Mouse (Mus musculus) spleen, adult 2 months (tissue): ENCODE results near the gene Nek8. TPM values are rescaled to one million over a fixed set of nuclear protein-coding genes. Genes with fewer than 3 reads are reported as not detected.
"Not testable (repeated sequence)": the region's sequence is repeated elsewhere in the genome, so short reads cannot be mapped to it uniquely, and the experiment has no call there.

Experiments used
- DNase-seq, 2 experiments: peaks; one replicate each; pipeline versions ENCODE4 v3.0.0 to v3.0.0-alpha.2; 2012 to 2021; ENCODE audit warnings: low spot score in 2 of 2, low read depth in 1 of 2
- H3K27ac ChIP-seq: fragments of 200-500 bp; 2 replicates; pipeline ENCODE4 v1.5.1; 2012; ENCODE audit warnings: low read length, inconsistent platforms; ENCODE audit not compliant: insufficient read depth
- H3K27me3 ChIP-seq: fragments of 200-500 bp; 2 replicates; pipeline ENCODE4 v1.6.1; 2012; ENCODE audit warnings: mild to moderate bottlenecking, moderate library complexity, low read length, inconsistent platforms; ENCODE audit not compliant: control insufficient read depth, insufficient read depth
- H3K36me3 ChIP-seq: fragments of 200-500 bp; 2 replicates; pipeline ENCODE4 v1.6.1; 2012; ENCODE audit warnings: mild to moderate bottlenecking, low read length, inconsistent platforms; ENCODE audit not compliant: control insufficient read depth, insufficient read depth
- H3K4me1 ChIP-seq: fragments of 200-500 bp; 2 replicates; pipeline ENCODE4 v1.6.1; 2011; ENCODE audit warnings: inconsistent platforms; ENCODE audit not compliant: control insufficient read depth, insufficient read depth, insufficient read length
- H3K4me3 ChIP-seq: fragments of 200-500 bp; 2 replicates; pipeline ENCODE4 v1.5.1; 2011; ENCODE audit warnings: mild to moderate bottlenecking, inconsistent platforms; ENCODE audit not compliant: insufficient read depth, insufficient read length; ENCODE audit errors: extremely low read depth
- CTCF ChIP-seq: fragments of 200-500 bp; IDR thresholded peaks from 2 replicates; pipeline ENCODE4 v1.5.1; 2011; ENCODE audit warnings: mild to moderate bottlenecking, inconsistent platforms; ENCODE audit not compliant: insufficient read depth, insufficient read length, insufficient replicate concordance; ENCODE audit errors: extremely low read depth
- POLR2A ChIP-seq: fragments of 200-500 bp; IDR thresholded peaks from 2 replicates; pipeline ENCODE4 v1.6.1; 2011; ENCODE audit warnings: low read depth, low read length, inconsistent platforms
- WGBS: fragments of 180-500 bp; shearing (Covaris S2); methylation state at CpG from one replicate; pipeline ENCODE4 v1.1.7; 2018; 5-methylcytosine and 5-hydroxymethylcytosine counted together
- polyA plus RNA-seq: library from polyadenylated mRNA; depleted of rRNA; stranded (reverse); fragments of >200 nt; gene quantifications from 2 replicates; pipeline ENCODE4 v1.2.3, GENCODE M21; 2012

Nek8 gene
- polyA plus RNA-seq, 1 experiment = 17.6 TPM

GRCm38 (mm10) chr11:78146707-78147543, 29.6 kb downstream of the Nek8 start:
- no peaks in the 10 kb centered on the region for H3K4me1 ChIP-seq
- H3K27me3 ChIP-seq = no peaks in the 10 kb centered on the region
- no peak overlapping the region for H3K4me3 ChIP-seq
- 89% methylated on average over 6 of the region's 6 CpGs for WGBS
- no peak for TF ChIP-seq POLR2A
- TF ChIP-seq CTCF = no peak
- H3K36me3 ChIP-seq = peaks cover 8% of the 10 kb centered on the region
- H3K27ac ChIP-seq = no peak overlapping the region
- DNase-seq = no peak

- 91% methylated on average over 5 of the region's 5 CpGs for WGBS
- Histone ChIP-seq H3K27ac (no peak overlapping the region), H3K36me3 (peaks cover 8% of the 10 kb centered on the region), H3K27me3 (no peaks in the 10 kb centered on the region), H3K4me3 (no peak overlapping the region), H3K4me1 (no peaks in the 10 kb centered on the region)
- TF ChIP-seq POLR2A = no peak
- TF ChIP-seq CTCF = no peak
- DNase-seq = no peak
Observed at GRCm38 (mm10) chr11:78146168-78146567, 30.3 kb downstream of the Nek8 start.

- H3K4me3 ChIP-seq = no peak overlapping the region
- no peaks in the 10 kb centered on the region for H3K4me1 ChIP-seq
- TF ChIP-seq CTCF = no peak
- TF ChIP-seq POLR2A = no peak
- DNase-seq = no peak
- H3K27ac ChIP-seq = no peak overlapping the region
- WGBS = 94% methylated on average over 2 of the region's 2 CpGs
- H3K36me3 ChIP-seq = peaks cover 8% of the 10 kb centered on the region
- no peaks in the 10 kb centered on the region for H3K27me3 ChIP-seq
Observed at GRCm38 (mm10) chr11:78143520-78143919, 33.0 kb downstream of the Nek8 start.

GRCm38 (mm10) chr11:78140665-78141064, 35.8 kb downstream of the Nek8 start:
- no peak for DNase-seq
- Histone ChIP-seq H3K36me3 (peaks cover 8% of the 10 kb centered on the region), H3K4me3 (no peak overlapping the region), H3K27ac (no peak overlapping the region), H3K27me3 (no peaks in the 10 kb centered on the region), H3K4me1 (no peaks in the 10 kb centered on the region)
- no peak for TF ChIP-seq POLR2A
- TF ChIP-seq CTCF = no peak
- 60% methylated on average over 5 of the region's 5 CpGs for WGBS

- no peaks in the 10 kb centered on the region for H3K4me1 ChIP-seq
- DNase-seq = no peak
- TF ChIP-seq POLR2A (no peak), CTCF (no peak)
- H3K27me3 ChIP-seq = no peaks in the 10 kb centered on the region
- no peaks in the 10 kb centered on the region for H3K36me3 ChIP-seq
- H3K27ac ChIP-seq = no peak overlapping the region
- H3K4me3 ChIP-seq = no peak overlapping the region
- 90% methylated on average over 3 of the region's 3 CpGs for WGBS
Observed at GRCm38 (mm10) chr11:78138023-78138422, 38.5 kb downstream of the Nek8 start.

GRCm38 (mm10) chr11:78137584-78137983, 38.9 kb downstream of the Nek8 start:
- Histone ChIP-seq H3K4me1 (no peaks in the 10 kb centered on the region), H3K27me3 (no peaks in the 10 kb centered on the region), H3K4me3 (no peak overlapping the region), H3K36me3 (no peaks in the 10 kb centered on the region), H3K27ac (no peak overlapping the region)
- no peak for TF ChIP-seq POLR2A
- TF ChIP-seq CTCF = no peak
- DNase-seq = no peak
- 89% methylated on average over 4 of the region's 4 CpGs for WGBS

GRCm38 (mm10) chr11:78136132-78136531, 40.3 kb downstream of the Nek8 start:
- 72% methylated on average over 1 of the region's 1 CpGs for WGBS
- no peak for TF ChIP-seq CTCF
- TF ChIP-seq POLR2A = no peak
- H3K4me1 ChIP-seq = no peaks in the 10 kb centered on the region
- H3K27me3 ChIP-seq = no peaks in the 10 kb centered on the region
- no peaks in the 10 kb centered on the region for H3K36me3 ChIP-seq
- DNase-seq = no peak
- H3K27ac ChIP-seq = no peak overlapping the region
- H3K4me3 ChIP-seq = no peak overlapping the region

- not testable (repeated sequence) for H3K4me1 ChIP-seq, DNase-seq, H3K4me3 ChIP-seq, H3K36me3 ChIP-seq, H3K27ac ChIP-seq, H3K27me3 ChIP-seq
- 92% methylated on average over 7 of the region's 7 CpGs for WGBS
Observed at GRCm38 (mm10) chr11:78135314-78135713, 41.2 kb downstream of the Nek8 start.
